Mouse (Mus musculus): ENCODE results near the gene Tbk1.

Gene Tbk1

DNA sequence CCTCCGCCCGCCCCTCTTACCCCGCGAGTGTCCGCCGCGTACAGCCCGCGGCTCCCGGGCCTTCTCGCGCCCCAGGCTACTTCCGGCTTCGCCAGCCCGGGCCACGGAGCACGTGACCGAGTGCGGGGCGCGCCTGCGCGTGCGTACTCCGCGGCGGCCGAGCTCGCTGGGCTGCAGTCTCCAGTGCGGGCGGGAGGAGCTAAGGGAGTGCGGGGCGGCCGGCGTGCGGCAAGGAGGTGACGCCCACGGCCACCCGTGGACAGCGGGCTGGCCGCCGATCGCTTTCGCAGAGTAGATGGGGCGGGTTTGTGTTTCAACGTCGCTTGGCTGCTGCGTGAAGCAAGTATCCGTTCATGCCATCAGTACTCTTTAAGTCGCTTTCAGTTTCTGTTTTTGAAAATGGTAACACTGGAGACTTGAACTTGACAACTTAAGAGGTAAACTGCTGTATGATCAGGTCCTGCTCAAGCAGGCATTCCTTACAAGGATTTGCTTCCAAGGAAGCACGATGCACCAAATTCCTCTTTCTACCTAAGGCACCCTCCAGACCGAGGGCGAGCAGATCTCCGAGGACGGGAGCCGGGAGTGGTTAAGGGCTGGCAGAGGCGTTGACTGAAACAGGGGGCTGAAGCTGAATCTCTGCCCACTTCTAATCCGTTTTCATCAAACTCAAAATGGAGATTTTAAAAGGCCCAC, at the start of gene Tbk1:
Gene Tbk1, minus strand, starts transcription at position 113 of the 696 bp plus-strand sequence.
- peak; percentile 93 for DNase-seq

DNA sequence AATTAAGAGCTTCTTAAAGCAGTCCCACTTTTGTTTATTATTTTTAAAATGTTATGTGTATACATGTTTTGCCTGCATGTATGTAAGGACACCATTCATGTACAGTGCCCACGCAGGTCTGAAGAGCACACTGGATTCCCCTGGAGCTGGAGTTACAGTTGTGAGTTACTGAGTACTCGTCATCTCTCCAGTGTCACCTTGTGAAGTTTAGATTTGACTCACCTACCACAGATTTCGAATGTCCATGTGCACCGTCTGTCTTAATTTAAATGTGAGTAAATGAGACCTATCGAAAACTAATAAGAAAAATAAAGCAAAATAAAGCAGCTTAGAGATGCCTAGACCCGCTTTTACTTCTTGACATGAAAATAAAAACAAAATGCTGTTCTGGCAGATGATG, 49.7 kb upstream of the Tbk1 start:
- no peak for DNase-seq

DNA sequence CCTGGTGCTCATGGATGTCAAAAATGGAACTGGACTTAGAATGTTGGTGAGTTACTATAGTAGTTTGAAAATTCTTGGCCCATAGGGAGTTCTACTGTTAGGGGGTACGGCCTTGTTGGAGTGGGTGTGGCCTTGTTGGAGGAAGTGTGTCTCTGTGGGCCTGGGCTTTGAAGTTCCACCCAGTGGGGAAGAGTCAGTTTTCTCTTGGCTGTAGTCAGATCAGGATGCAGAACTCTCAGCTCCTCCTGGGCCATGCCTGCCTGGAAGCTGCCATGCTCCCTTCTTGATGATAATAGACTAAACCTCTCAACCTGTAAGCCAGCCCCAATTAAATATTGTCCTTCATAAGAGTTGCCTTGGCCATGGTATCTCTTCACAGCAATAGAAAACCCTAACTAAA, 47.6 kb upstream of the Tbk1 start:
- no peak for DNase-seq

DNA sequence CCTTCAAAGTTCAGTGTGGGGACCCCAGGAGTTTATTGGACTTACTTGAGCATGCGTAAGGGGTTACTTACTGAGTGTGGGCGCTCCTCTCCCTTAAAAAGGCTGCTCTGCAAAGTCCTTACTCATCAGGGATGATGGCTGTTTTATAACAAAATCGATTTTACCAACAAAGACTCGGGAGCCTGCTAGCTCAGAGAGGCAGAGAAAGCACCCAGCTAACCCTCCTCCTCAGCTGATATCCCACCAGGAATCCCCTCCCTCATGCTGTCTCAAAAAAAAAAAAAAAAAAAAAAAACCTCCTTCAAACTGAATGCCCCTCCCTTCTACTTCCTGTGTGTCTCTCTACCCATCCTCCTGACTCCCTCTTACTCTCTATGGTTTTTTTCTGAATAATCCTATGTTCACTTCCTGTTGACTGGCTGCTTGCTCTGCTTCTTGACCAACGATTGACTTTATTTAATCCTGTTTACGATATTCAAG, 42.0 kb upstream of the Tbk1 start:
- no peak for DNase-seq

DNA sequence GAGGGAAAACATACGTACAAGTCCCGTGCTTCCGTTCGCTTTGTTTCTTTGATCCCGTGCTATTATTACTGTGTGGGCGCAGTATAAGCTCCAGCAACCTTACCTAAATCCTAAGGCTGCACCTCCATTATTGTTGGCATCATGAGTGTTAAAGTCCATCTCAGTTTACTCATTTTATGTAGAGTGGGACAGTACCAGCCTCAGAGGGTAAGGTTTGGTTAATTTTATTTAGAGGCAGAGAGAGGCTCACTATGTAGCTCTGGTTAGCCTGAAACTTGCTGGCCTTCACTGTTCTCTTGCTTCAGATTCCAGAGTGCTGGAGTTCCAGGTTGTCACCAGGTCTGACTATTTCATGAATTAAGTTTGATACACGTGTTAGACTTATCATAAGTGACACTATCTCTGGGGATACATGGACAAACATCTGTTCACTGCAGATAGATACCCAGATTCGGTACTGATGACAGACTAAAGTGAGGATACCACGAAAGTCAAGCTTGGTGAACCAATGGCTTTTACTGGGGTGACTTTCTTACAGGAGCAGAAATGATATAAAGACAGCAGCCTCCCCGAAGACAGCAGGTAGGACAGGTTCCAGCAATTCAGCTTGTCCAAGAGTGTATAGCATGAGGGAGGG, 40.7 kb upstream of the Tbk1 start:
- no peak for DNase-seq

DNA sequence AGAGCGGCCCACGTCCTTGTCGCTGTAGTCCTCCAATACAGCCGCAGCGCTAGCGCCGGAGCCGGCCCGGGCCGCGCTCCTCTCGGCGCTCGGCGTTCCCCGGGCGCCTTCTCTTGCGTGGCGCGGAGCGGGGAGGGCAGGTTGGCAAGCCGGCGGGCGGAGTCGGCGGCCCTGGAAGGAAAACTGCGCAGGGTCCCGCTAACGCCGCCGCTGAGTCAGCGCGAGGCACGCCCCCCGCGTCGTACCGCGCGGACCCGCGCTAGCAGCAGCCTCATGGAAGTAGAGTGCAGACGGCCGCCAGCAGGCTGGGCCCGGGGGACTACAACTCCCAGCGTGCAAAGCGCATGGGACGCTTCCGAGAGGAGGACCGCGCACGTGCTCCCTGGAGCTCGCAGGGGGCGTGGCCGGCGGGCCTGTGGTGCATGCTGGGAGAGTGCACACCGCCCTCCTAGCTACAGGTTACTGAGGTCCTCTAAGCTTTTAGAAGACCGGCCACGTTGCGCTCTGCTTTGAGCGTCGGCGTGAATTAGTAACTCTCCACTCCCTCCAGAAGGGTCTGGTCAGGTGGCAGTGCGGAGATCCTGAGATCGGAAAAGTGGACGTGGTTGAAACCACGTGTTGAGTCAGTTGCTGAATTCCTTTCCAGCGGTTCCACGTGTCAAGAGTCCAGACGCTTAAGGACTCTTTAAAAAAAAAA, 39.7 kb upstream of the Tbk1 start, which contains the start of gene Xpot:
Gene Xpot, minus strand, starts transcription at position 147 of the 697 bp plus-strand sequence.
- DNase-seq, result peak; percentile 98

DNA sequence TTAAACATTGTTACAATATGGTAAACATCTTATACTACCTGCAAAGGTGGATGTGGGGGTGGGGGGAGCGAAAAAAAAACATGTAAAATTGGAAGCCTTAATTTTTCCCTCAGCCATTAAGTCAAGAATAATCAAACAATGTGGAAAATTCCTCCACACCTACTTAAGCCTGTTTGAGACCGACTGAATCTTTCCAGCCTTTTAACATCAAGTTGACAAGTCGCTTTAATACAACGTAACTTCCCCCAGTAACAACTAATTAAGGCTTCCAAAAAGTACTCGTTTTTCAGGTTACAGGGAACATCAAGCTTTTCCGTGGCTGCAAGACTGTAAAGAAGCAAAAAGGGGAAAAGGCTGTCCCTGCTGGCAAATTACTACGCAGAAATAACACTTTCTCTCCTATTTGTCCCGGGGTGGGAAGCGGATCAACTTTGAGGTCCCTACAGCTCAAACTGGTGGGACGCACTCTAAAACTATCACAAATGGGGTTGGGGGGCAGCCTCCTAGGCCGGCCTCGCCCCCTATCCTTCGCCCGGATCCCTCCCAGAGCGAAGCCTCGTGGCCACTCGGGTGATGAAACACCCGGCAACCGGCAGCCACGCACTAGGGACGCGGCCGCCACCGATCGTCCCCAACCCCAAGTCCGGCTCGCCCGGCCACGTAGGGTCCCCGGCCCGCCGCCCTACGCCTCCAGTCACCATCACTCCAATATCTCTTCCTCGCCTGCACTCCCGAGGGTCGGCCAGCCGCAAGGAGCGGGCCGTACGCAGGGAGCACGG, 39.0 kb upstream of the Tbk1 start:
- no peak for DNase-seq

DNA sequence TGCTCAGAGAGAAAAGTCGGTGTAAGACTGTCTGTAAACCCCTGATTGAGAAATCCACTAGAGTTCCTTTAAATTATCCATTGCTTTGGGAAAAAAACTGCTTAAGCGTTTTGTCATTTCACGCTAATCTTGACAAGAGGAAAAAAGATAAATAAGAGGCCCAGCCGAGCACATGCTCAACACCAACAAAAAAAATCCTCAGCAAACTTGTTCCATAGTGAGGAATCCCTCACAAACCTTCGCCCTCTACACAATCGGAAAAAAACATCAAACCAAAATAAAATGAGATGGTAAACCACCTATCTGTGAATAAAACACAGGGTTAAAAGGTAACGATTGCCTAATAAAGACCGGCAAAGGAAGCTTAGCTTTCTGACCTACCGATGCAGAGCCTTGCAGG, 38.4 kb upstream of the Tbk1 start:
- no peak for DNase-seq

DNA sequence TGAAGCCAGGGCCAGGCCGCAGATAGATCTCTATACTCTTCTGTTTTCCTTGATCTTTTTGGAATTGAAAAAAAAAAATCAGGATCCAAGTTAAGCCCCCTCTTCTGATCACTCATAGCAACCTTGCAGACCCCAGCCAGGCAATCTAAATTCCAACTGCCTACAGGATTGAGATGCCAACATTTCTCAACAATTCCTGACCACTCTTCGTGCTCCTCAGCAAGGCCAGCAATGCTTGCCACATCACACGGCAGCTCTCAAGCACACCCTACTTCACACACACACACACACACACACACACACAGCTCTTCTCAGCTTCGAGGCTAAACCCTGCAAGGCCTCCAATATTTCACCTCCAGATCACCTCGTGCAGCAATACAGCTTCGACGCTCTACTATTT, 37.1 kb upstream of the Tbk1 start:
- DNase-seq, result no peak

DNA sequence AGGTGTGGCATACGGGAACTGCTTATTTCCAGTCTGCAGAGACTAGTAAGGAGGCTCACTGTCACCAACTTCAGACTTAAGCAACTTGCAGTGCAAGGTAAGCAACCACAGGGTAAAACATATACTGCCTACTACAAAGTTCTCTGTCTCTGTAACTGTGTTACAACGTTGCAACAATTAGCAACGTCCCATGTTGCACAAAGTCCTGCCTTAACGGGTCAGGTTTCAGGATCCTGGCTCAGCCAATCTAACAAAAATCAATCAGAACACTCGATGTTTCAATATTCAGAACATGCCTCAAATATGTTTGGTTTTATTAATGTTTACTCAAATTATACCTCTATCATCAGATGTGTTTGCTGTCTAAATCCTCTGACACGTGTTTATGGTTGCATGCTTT, 35.8 kb upstream of the Tbk1 start:
- DNase-seq, result no peak

DNA sequence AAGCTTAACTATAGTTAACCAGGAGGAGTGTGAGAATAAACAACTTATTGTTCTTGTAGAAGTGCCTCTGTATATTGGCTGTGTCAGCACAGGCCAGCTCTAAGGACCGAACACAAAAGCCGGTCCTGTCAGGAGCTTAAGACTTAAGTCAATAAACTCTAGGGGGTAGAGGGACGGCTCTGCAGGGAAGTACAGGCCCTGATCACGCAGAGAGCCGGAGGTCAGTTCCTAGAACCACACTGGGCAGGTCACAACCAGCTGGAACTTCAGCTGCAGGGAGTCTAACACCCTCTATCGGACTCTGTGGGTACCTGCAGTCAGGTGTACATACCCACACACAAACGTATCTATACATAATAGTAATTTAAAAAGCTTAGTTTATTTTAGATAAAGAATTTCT, 29.3 kb upstream of the Tbk1 start:
- no peak for DNase-seq

DNA sequence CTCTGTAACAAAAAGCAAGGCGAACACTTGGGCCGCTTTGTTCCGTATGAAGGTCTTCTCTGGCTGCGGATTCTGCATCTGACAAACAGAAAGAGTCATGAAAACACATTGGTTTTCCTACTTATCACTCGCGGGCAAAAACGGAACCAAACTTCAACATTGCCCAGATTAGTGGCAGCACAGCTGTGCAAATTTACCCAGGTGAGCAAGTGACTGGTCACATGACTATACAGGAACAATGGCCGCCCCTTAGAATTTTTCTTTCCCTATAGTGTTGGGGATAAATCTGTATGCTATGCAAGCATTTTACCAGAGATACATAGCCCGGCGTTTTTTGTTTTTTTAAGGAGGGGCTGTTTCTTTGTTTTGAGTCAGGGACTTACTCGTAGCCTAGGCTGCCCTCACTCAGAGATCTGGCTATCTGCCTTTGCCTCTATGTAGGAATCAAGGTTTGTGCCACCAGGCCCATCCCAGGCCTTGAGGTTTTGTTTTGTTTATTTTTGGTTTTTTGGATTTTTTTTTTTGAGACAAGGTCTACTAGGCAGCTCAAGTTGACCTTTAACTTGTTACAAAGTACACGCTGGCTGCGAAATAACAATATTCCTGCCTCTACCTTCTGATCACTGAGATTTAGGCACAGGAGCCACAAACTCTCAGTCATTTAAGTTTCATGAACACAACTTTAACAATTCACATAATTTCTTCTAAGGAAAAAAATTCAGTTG, 28.7 kb upstream of the Tbk1 start:
- DNase-seq, result no peak

DNA sequence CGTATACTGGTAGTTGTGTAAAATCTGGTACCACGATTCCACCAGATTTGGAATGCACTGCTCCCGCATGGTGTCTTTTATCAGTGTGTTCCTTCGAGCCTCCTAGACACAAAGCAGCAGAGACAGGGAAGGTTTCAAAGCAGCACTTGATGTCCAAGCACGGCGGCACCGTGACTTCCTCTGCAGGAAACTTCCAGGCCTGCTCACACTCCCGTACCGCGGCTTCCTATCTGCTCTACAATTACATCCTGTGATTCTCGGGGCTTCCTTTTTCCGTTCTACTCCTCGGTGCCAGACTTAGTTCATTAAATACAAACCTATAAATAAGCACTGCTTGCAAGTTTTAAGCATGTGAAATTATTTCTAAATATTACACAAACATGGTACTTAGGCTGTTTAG, 27.0 kb upstream of the Tbk1 start:
- DNase-seq, result peak; percentile 51

DNA sequence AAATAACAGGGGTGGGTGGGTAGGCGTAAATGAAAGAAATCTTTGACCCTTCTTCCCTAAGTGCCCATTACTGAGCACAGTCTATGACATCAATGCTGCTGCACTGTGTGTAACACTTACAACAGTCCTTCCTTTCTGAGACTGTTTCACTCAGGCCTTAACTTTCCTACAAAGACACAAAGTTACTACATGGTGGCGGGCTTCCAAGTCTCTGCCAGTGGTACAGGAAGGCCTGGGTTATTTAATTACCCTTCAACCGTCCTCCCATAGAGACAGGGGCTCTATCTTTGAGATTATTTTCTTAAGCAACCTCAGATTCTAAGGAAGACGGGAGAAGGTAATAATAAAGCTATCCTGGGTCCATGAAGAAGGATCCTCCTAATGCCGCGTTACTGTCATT, 25.9 kb upstream of the Tbk1 start:
- DNase-seq, result no peak

DNA sequence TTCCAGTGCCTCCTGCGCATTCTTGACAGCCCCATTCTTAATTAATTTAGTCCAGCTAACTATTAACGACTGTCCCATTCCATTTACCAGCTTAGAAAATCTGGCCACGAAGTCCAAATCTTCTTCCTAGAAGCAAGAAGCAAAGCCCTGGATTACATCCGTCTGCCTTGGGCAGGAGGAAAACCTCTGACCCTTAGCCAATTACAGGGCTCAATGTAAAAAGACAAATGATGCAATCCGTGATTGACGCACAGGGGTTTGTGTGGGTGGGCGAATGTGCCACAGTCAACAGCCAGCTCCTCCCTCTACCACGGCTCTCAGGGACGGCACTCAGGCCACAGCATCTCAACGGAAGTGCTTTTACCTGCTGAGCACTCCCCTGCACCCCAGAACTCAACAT, 25.0 kb upstream of the Tbk1 start:
- no peak for DNase-seq

DNA sequence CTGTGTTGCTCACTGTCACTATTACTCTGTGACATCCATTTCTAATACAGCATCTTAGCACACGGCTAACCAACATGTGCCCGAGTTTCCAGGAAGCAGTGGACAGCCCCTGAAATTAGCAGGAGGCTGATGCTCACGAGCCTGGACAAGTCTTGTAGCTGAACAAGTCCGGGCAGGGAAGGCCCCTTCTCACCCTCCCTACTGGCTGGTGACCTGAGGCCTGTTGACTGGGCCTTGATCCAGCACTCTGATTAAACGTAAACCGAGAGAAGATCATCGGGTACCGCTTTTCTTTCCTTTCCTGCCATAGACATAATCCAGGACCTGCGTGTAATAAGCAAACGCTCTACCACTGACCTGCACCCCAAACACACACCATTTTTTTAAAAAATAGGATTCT, 21.6 kb upstream of the Tbk1 start:
- DNase-seq, result no peak

DNA sequence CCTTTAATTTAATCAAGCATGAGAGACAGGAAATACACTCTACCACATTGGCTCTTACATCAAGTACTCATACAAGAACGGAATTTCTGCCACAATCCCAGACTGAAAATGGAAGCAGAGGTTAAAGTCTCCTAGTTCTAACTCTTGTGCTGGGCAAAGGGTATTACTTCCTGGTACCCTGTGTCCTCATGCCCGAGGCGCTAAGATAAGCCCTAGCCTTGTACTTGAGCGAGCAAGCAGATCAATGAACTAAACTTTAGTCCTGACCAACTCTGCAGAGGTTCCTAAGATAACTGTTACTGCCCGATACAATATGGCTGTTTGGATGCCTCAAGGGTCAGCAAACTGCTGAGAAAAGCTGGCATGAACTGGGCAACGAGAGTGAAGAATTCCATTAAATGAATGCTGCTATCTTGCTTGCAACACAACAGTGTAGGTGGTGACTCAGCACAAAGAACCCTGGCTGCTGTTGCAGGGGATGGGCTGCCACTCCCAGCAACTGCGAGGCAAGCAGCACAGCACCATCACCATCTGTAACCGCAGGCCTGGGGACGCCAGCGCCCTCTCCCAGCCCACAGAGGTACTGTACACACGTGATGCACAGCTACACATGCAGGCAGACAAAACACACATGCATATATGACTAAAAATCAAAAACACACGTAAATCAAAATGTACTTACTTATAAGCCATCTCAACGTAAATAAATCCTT, 18.2 kb upstream of the Tbk1 start:
- DNase-seq, result no peak

DNA sequence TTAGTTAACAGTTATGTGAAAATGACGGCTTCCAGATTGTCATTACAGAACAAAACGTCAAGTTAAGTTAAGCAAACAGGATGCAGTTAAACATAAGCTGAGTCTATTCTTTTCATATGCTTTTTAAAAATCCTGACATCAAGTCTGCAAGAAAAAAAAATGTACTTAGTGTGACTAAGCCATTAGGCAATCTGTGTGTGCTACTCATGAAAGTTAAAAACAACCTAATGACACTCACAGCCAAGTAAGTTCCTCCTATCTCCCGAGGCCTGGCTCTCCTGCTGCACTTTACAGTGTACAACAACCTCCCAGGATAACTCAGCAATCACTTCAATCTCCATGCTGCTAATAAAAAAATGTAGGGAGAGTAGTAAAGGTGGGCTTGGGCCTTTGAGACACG, 17.0 kb upstream of the Tbk1 start:
- no peak for DNase-seq

DNA sequence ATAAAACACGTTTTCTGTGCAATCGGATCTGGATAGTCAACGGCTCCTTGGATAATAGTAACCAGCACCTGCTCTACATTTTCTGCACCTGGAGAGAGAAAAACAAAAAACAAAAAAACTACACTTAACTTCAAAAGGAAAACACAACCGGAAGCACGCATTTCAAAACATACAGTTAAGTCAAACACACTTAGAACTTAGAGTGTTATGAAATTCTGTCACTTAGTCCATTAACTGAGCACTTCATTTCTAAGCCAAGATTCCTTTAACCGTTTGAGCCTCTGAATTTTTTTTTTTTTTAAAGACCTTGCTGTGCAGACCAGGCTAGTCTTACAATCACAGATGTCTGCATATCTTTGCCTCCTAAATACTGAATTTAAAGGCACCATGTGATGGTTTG, 14.7 kb upstream of the Tbk1 start:
- DNase-seq, result no peak

DNA sequence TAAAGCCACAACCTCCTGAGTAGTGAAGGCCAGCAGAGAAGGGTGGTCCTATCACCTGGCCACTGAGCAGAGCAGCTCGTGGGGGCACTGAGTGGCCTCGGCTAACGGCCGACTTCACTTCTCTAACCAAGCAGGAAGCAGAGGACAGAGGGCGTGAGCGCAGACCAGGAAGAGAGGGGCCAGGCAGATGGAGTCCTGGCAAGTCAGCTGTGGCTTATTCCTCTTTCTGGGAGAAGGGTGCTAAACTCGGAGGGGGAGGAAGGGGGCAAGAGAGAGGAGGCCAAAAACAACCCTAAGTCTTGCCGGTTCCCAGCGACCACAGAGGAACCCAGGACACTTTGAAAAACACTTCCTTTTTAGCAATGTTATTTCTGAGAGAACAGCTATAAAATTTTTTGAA, 10.0 kb upstream of the Tbk1 start:
- no peak for DNase-seq

DNA sequence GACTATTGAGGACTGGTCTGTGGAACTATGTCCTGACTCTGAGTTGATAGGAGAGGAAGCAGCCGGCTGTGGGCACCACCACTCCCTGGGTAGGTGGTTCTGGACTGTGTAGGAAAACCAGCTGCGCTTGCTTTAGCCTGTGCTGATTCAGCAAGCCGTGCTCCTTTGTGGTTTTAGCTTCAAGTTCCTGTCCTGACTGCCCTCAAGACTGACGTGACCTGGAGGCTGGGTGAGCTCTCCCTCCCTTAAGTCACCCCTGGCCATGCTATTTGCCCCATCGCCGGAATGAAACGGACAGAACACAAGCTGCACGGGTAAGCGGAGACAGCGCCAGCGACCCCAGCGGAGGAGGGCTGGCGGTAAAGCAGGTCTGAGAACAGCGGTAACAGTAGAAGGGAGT, 4.5 kb upstream of the Tbk1 start:
- DNase-seq, result no peak

DNA sequence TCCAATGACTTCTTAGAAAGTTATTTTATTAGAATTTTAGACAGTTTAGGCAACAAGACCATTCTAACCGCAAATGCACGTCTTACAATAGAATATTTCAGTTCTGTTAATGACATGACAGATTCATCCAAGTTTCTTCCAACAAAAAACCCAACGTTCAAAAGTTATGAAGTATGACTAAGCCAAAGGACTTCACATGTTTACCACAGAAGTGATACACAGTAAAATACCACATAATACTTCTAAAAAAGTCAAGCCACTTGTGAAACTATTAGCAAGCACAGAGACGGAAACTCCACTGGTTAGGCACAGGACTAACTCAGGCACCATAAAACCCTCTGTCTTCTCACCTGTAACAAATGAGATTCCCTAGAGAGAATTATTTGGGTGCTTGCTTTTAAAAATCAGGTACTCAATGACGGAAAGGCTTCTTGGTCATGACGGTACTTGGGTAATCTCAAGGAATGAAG, 819 bp upstream of the Tbk1 start:
- DNase-seq, result no peak

Measured in lung, postnatal 14 days (tissue).